Mouse (Mus musculus): ENCODE data around the gene Vmn1r55. TPM values are rescaled to one million over a fixed set of nuclear protein-coding genes. Genes with fewer than 3 reads are reported as not detected.
"Not testable (repeated sequence)": the region's sequence is repeated elsewhere in the genome, so short reads cannot be mapped to it uniquely, and the experiment has no call there.

Gene Vmn1r55
- polyA plus RNA-seq, 1 experiment from 2014 or later, result not detected

- ATAC-seq (replicated peaks; ENCODE audit: low FRiP score) (no peak), DNase-seq (ENCODE audit: low spot score) (no peak)
- Histone ChIP-seq H3K27ac (ENCODE audit: low read depth, low read length) (no peak overlapping the region), H3K9me3 (ENCODE audit: control insufficient read depth, low read length) (no peaks in the 10 kb centered on the region), H3K36me3 (ENCODE audit: control insufficient read depth, insufficient read depth, low read length) (peaks cover 59% of the 10 kb centered on the region), H3K4me3 (ENCODE audit: low read depth, low read length) (no peak overlapping the region), H3K27me3 (replicated peaks; ENCODE audit: control insufficient read depth, insufficient read depth, low read length) (no peaks in the 10 kb centered on the region), H3K4me2 (no peak overlapping the region), H3K4me1 (replicated peaks; ENCODE audit: control insufficient read depth, insufficient read depth, low read length) (peaks cover 16% of the 10 kb centered on the region), H3K9ac (ENCODE audit: low read depth, low read length) (no peak overlapping the region)
- 84% methylated on average over 5 of the region's 5 CpGs for WGBS
Observed at GRCm38 (mm10) chr7:5086921-5087440, 62.5 kb downstream of the Vmn1r55 start.

DNA sequence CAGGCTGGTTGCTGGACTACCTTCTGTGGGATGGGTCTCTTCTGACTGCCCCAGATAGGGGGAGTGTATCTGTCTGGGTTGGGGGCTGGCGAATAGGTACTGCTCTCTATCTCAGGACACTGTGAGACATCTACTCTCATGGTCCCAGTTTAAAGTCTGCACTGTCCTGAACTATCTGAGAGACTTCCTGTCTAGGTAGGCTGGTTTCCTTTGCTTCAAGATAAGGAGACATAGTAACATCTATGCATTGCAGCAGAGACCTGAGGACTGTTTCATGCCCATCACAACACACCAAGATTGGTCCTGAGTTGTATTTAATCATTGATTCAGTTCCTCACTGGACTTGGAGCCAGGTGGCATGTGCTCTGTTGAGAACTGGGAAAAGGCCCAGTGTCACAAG, 64.0 kb downstream of the Vmn1r55 start:
- H3K4me1 ChIP-seq (replicated peaks; ENCODE audit: control insufficient read depth, insufficient read depth, low read length), result peaks cover 16% of the 10 kb centered on the region
- peaks cover 46% of the 10 kb centered on the region for H3K36me3 ChIP-seq (ENCODE audit: control insufficient read depth, insufficient read depth, low read length)
- no peak overlapping the region for H3K9ac ChIP-seq (ENCODE audit: low read depth, low read length)
- no peaks in the 10 kb centered on the region for H3K9me3 ChIP-seq (ENCODE audit: control insufficient read depth, low read length)
- ATAC-seq (replicated peaks; ENCODE audit: low FRiP score), result no peak
- H3K27me3 ChIP-seq (replicated peaks; ENCODE audit: control insufficient read depth, insufficient read depth, low read length), result no peaks in the 10 kb centered on the region
- no peak overlapping the region for H3K27ac ChIP-seq (ENCODE audit: low read depth, low read length)
- no peak for DNase-seq (ENCODE audit: low spot score)
- 67% methylated on average over 1 of the region's 1 CpGs for WGBS
- H3K4me3 ChIP-seq (ENCODE audit: low read depth, low read length), result no peak overlapping the region
- H3K4me2 ChIP-seq, result no peak overlapping the region

DNA sequence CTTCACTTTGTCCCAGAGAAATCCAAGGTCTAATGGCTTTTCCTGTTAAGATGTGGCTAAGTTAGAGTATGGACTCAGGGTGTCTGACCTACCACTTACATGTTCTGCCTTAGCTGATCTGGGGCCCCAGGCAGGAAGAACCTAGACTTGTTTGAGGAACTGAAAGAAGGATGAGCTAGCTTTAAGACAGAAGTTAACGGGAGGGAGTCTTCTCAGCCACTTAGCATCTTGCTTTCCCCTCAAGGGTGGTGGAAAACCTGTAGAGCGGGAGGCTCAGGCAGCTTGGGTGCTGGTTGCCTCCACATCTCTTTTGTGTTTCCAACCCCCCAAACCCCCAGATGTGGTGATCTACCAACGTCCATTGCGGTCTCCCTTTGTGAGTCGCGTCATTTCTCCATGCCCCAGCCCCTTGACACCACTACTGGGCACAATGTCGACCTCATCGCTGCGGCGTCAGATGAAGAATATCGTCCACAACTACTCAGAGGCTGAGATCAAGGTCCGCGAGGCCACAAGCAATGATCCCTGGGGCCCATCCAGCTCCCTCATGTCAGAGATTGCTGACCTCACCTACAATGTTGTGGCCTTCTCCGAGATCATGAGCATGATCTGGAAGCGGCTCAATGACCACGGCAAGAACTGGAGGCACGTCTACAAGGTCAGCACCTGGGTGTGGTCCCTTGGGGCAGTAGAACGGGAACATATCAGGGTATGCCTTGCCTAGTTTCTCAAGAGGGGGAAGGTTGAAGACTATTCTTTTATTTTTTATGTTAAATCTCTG, 66.0 kb downstream of the Vmn1r55 start:
- H3K4me2 ChIP-seq, result peak overlapping the region; percentile 39; the same call in 1 of the 2 replicates

GRCm38 (mm10) chr7:5081939-5082338, 67.5 kb downstream of the Vmn1r55 start:
- Histone ChIP-seq H3K9me3 (ENCODE audit: control insufficient read depth, low read length) (no peaks in the 10 kb centered on the region), H3K9ac (ENCODE audit: low read depth, low read length) (peak overlapping the region; percentile 87), H3K36me3 (ENCODE audit: control insufficient read depth, insufficient read depth, low read length) (peaks cover 36% of the 10 kb centered on the region), H3K27me3 (replicated peaks; ENCODE audit: control insufficient read depth, insufficient read depth, low read length) (no peaks in the 10 kb centered on the region), H3K4me1 (replicated peaks; ENCODE audit: control insufficient read depth, insufficient read depth, low read length) (peaks cover 19% of the 10 kb centered on the region), H3K4me2 (peak overlapping the region; percentile 75), H3K4me3 (ENCODE audit: low read depth, low read length) (peak overlapping the region; percentile 83), H3K27ac (ENCODE audit: low read depth, low read length) (peak overlapping the region; percentile 89)
- no peak for DNase-seq (ENCODE audit: low spot score)
- no peak for ATAC-seq (replicated peaks; ENCODE audit: low FRiP score)
- 89% methylated on average over 2 of the region's 2 CpGs for WGBS

More for the DNA sequence above, 66.0 kb downstream of the Vmn1r55 start:
- Histone ChIP-seq H3K9ac (ENCODE audit: low read depth, low read length) (no peak overlapping the region), H3K4me3 (ENCODE audit: low read depth, low read length) (no peak overlapping the region), H3K27me3 (replicated peaks; ENCODE audit: control insufficient read depth, insufficient read depth, low read length) (no peaks in the 10 kb centered on the region), H3K9me3 (ENCODE audit: control insufficient read depth, low read length) (no peaks in the 10 kb centered on the region), H3K27ac (ENCODE audit: low read depth, low read length) (no peak overlapping the region), H3K36me3 (ENCODE audit: control insufficient read depth, insufficient read depth, low read length) (peaks cover 37% of the 10 kb centered on the region), H3K4me1 (replicated peaks; ENCODE audit: control insufficient read depth, insufficient read depth, low read length) (peaks cover 16% of the 10 kb centered on the region)
- DNase-seq (ENCODE audit: low spot score) (no peak), ATAC-seq (replicated peaks; ENCODE audit: low FRiP score) (no peak)
- WGBS, result 88% methylated on average over 18 of the region's 18 CpGs

DNA sequence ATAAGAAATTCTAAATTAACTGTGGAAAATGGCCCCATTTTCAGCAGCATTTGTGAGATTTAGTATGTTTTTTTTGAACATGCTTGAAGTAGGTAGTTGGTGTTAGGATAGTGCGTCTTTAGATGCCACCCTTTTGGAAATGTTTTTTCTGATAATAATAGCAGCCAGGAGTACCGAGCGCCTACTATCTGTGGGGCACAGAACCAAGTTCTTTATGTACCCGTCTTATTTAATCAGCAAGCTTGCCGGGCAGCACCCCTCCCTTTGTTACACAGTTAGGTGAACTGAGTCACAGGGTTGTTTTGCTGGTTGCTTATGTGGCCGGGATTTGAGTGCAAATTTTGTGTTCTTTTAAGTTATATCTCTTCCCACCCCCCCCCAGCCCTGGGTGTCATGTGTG, 68.2 kb downstream of the Vmn1r55 start:
- 41% methylated on average over 6 of the region's 6 CpGs for WGBS
- H3K4me1 ChIP-seq (replicated peaks; ENCODE audit: control insufficient read depth, insufficient read depth, low read length), result peaks cover 22% of the 10 kb centered on the region
- H3K27me3 ChIP-seq (replicated peaks; ENCODE audit: control insufficient read depth, insufficient read depth, low read length), result no peaks in the 10 kb centered on the region
- DNase-seq (ENCODE audit: low spot score) (no peak), ATAC-seq (replicated peaks; ENCODE audit: low FRiP score) (peak; percentile 48)
- peak overlapping the region; percentile 87 for H3K9ac ChIP-seq (ENCODE audit: low read depth, low read length)
- no peaks in the 10 kb centered on the region for H3K9me3 ChIP-seq (ENCODE audit: control insufficient read depth, low read length)
- H3K4me3 ChIP-seq (ENCODE audit: low read depth, low read length), result peak overlapping the region; percentile 83
- H3K4me2 ChIP-seq, result peak overlapping the region; percentile 75
- H3K36me3 ChIP-seq (ENCODE audit: control insufficient read depth, insufficient read depth, low read length), result peaks cover 40% of the 10 kb centered on the region
- H3K27ac ChIP-seq (ENCODE audit: low read depth, low read length), result peak overlapping the region; percentile 89

GRCm38 (mm10) chr7:5080815-5081214, 68.7 kb downstream of the Vmn1r55 start:
- DNase-seq (ENCODE audit: low spot score), result no peak
- Histone ChIP-seq H3K4me2 (peak overlapping the region; percentile 75), H3K4me3 (ENCODE audit: low read depth, low read length) (peak overlapping the region; percentile 83), H3K9me3 (ENCODE audit: control insufficient read depth, low read length) (no peaks in the 10 kb centered on the region), H3K27ac (ENCODE audit: low read depth, low read length) (peak overlapping the region; percentile 89), H3K27me3 (replicated peaks; ENCODE audit: control insufficient read depth, insufficient read depth, low read length) (no peaks in the 10 kb centered on the region), H3K36me3 (ENCODE audit: control insufficient read depth, insufficient read depth, low read length) (peaks cover 37% of the 10 kb centered on the region), H3K9ac (ENCODE audit: low read depth, low read length) (peak overlapping the region; percentile 87), H3K4me1 (replicated peaks; ENCODE audit: control insufficient read depth, insufficient read depth, low read length) (peaks cover 22% of the 10 kb centered on the region)
- 14% methylated on average over 6 of the region's 6 CpGs for WGBS
- no peak for ATAC-seq (replicated peaks; ENCODE audit: low FRiP score)

- peak; percentile 91 for ATAC-seq (replicated peaks; ENCODE audit: low FRiP score)
- Histone ChIP-seq H3K27me3 (replicated peaks; ENCODE audit: control insufficient read depth, insufficient read depth, low read length) (no peaks in the 10 kb centered on the region), H3K9ac (ENCODE audit: low read depth, low read length) (peak within 1 kb of the TSS; percentile 87), H3K4me1 (replicated peaks; ENCODE audit: control insufficient read depth, insufficient read depth, low read length) (peaks cover 22% of the 10 kb centered on the region), H3K27ac (ENCODE audit: low read depth, low read length) (peak within 1 kb of the TSS; percentile 89), H3K9me3 (ENCODE audit: control insufficient read depth, low read length) (no peaks in the 10 kb centered on the region), H3K36me3 (ENCODE audit: control insufficient read depth, insufficient read depth, low read length) (peaks cover 38% of the 10 kb centered on the region), H3K4me3 (ENCODE audit: low read depth, low read length) (peak within 1 kb of the TSS; percentile 83), H3K4me2 (peak within 1 kb of the TSS; percentile 75)
- WGBS, result under 1% methylated on average over 80 of the region's 81 CpGs
- peak; percentile 95 for DNase-seq (ENCODE audit: low spot score)
Observed at GRCm38 (mm10) chr7:5080010-5080751, 69.3 kb downstream of the Vmn1r55 start, which contains the start of gene Epn1. Gene Epn1 (plus strand): TSS chr7:5080235.

GRCm38 (mm10) chr7:5079365-5080009, 70.0 kb downstream of the Vmn1r55 start:
- H3K27me3 ChIP-seq (replicated peaks; ENCODE audit: control insufficient read depth, insufficient read depth, low read length); H3K9me3 ChIP-seq (ENCODE audit: control insufficient read depth, low read length); DNase-seq (ENCODE audit: low spot score): not testable (repeated sequence)
- Histone ChIP-seq H3K4me2 (peak overlapping the region; percentile 75), H3K36me3 (ENCODE audit: control insufficient read depth, insufficient read depth, low read length) (peaks cover 40% of the 10 kb centered on the region), H3K4me1 (replicated peaks; ENCODE audit: control insufficient read depth, insufficient read depth, low read length) (peaks cover 20% of the 10 kb centered on the region), H3K4me3 (ENCODE audit: low read depth, low read length) (peak overlapping the region; percentile 83), H3K9ac (ENCODE audit: low read depth, low read length) (peak overlapping the region; percentile 87), H3K27ac (ENCODE audit: low read depth, low read length) (peak overlapping the region; percentile 89)
- WGBS, result 41% methylated on average over 7 of the region's 13 CpGs
- peak; percentile 3; the same call in 1 of the 2 replicates for ATAC-seq (replicated peaks; ENCODE audit: low FRiP score)
